Mouse (Mus musculus): ENCODE measurements around the gene Podn.
"Not testable (repeated sequence)": the region's sequence is repeated elsewhere in the genome, so short reads cannot be mapped to it uniquely, and the experiment has no call there.

DNA sequence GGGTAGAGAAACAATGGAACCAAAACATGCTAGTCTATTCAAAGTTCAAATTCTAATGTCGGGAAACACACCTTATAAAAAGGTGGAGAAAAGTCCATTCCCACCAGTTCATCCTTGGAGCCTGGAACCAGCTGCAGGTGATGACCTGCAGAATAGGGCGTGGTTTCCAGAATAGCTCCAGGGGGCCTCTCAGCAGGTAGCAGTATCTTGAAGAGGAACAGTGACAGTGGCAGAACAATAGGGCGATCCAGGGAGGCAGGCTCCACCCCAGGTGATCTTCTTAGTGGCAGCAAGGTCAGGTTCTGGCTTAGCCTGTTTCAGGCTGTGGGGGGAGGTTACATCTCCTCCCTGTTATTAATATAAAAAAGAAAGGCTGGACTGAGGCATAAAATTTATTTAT lies 49.3 kb upstream of the Podn start:
- not testable (repeated sequence) for TF ChIP-seq CTCF (IDR thresholded peaks at IDR 0.05; ENCODE audit: control insufficient read depth, insufficient read depth, insufficient replicate concordance, low read depth, low read length); POLR2A (IDR thresholded peaks at IDR 0.05; ENCODE audit: control insufficient read depth, low read depth, low read length)
